Mouse (Mus musculus) heart, postnatal 14 days (tissue): ENCODE data around the gene Tifab. TPM values are rescaled to one million over a fixed set of nuclear protein-coding genes. Genes with fewer than 3 reads are reported as not detected.
"Not testable (repeated sequence)": the region's sequence is repeated elsewhere in the genome, so short reads cannot be mapped to it uniquely, and the experiment has no call there.

Experiments
- DNase-seq, 2 experiments: peaks; one replicate each; pipeline ENCODE4 v3.0.0; 2021 to 2022
- intact Hi-C: fragments of 180-260 bp; cut with DNase I; formaldehyde crosslinking; loops from one replicate; pipeline ENCODE4 v1.15.1; 2025
- long read RNA-seq, 2 experiments: library from polyadenylated mRNA; stranded (forward); transcript quantifications; one replicate each; pipeline ENCODE4 v2.0.0; 2021
- total RNA-seq, 2 experiments: library from RNA; stranded (reverse); gene quantifications; 2 replicates each; pipeline ENCODE4 v1.2.3; 2021

Gene Tifab
- total RNA-seq, result 1 to 10 TPM; 1.3 TPM
- long read RNA-seq, experiment 1, result 0 reads
- long read RNA-seq, experiment 2, partial matches to known transcripts, result 0 of 1 reads
- long read RNA-seq, experiment 2, other reads (novel, unspliced or antisense), result 0 of 1 reads

GRCm38 (mm10) chr13:56178416-56179035, at the start of gene Tifab:
TSS of gene Tifab (minus strand) at chr13:56178885.
- intact Hi-C loops, result no loop called here

GRCm38 (mm10) chr13:56226175-56226954, 47.7 kb upstream of the Tifab start:
- no peak for DNase-seq
- intact Hi-C loops, result no loop called here

More at GRCm38 (mm10) chr13:56178416-56179035, at the start of gene Tifab:
- no peak for DNase-seq

DNA sequence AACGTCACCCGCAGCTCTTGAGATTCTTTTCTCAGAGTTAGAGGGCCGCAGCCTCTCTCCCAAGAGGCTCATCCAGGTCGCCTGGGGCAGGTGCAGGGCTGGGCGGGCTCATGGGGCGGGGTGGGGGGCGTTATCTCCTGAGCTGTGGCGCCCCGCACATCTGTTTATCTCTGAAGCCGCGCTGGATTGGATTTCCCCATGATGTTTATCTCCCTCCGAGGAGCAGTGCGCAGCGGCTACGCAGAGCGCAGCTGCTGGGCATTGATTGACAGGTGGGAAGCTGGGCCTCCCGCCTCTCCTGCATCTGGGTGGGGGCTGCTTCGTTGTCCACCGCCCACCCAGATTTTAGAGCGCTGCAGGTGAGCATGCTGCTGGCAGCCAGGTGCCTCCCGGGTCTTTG, 44.9 kb upstream of the Tifab start:
- DNase-seq, result no peak
- intact Hi-C loops, result no loop called here

- intact Hi-C loops, result no loop called here
These were observed 44.2 kb upstream of the Tifab start for GRCm38 (mm10) chr13:56222849-56223246.

GRCm38 (mm10) chr13:56221995-56222848, 43.5 kb upstream of the Tifab start:
- DNase-seq, result peak in 1 of 2 experiments; percentile 21
- intact Hi-C loops, result no loop called here

More at GRCm38 (mm10) chr13:56222849-56223246, 44.2 kb upstream of the Tifab start:
- DNase-seq, result no peak

GRCm38 (mm10) chr13:56221129-56221910, 42.6 kb upstream of the Tifab start:
- no peak for DNase-seq
- intact Hi-C loops, result no loop called here

DNA sequence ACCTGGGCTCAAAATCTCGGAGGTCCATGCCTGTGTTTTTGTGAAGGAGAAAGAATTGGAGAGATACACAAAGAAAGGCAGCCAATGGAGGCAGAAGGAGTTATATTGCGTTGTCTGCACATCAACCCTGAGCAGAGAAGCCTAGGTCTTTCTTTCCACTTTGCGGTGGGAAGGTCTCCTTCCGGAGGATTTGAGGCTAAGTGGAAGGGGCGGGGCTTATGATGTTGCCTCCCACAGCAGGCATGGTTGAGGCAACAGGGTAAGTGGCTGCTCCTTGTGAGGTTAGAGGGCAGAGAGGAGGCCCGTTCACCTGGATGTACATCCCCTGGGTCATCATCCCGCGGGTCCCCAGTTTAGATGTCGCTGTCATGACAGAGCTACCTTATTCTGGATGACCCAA, 40.6 kb upstream of the Tifab start:
- no peak for DNase-seq
- intact Hi-C loops, result no loop called here

DNA sequence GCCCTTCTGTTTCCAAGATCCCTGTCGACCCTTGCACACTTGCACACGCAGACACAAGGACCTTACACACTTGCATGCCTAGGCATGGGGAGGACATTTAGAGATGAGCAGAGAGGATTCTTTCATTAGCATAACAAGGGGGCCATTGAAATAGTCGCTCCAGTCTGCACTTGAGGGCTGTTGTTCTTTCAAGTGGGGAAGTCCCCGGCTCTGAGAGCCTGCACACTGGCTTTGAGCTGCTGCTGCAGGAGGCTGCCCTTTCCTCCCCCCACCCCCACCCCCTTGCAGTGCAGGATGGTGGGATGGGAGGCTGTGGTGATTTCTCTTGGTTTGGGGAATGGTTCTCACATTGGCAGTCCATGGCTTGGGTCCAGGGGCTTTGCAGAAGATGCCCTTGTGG, 37.4 kb upstream of the Tifab start:
- intact Hi-C loops, result no loop called here
- DNase-seq, result no peak

- intact Hi-C loops, result no loop called here
These were observed 35.9 kb upstream of the Tifab start for GRCm38 (mm10) chr13:56214633-56215032.

DNA sequence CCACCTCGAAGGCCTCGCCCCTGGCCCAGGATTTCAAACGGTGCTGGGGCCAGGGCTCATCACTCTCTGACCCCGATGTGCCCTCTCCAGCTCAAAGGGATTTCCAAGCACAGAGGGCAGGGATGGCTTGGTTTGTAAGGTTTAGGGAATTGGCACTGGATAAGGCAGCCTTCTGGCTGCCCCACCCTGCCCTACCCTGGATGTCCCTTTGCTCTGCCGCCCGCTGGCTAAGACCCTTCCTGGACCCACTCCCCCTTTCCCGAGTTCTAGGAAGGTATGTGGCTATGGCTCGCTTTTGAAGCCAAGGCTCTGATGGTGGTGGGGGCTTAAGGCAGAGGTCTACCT, 30.4 kb upstream of the Tifab start:
- no peak for DNase-seq
- intact Hi-C loops, result no loop called here

More at GRCm38 (mm10) chr13:56214633-56215032, 35.9 kb upstream of the Tifab start:
- no peak for DNase-seq

DNA sequence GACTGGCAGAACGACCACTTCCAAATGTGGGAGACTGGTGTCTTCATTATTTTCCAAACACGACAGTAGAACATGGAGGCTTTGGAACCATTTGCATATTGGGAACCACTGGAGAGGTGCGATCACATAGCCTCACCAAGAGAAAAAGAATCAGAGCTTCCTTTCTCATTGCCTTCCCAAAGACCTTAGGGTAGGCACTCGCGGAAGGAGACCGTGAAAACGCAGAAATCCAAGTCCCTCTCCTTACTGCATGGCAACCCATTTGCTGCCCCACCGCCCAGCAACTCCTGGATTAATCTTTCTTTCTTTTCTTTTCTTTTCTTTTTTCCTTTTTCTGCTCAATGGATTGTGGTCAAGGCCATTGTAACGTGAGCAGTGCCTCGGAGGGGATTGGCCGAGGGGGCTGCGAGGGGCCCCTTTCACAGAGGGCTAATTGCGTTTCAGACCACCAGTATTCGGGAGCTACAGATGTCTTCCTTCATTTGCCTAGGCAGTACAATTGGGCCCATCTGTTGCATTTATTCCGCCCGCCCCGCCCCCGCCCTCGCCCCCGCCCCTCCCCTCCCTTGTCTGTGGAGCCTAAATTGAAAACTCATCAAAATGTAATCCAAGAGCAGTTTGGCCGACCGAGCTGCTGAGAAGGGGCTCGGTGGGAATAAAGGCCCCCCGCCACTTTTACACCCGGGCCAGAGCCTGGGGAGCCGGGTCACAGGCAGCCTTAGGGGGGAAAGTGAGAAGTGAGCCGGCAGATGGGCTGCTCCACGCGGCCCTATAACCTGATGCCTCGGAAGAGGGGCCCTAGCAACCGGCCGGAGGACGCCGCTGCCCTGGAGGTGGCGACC, 29.8 kb upstream of the Tifab start:
- DNase-seq, result no peak
- intact Hi-C loops, result no loop called here

GRCm38 (mm10) chr13:56199506-56199905, 20.8 kb upstream of the Tifab start:
- intact Hi-C loops, result no loop called here
- no peak for DNase-seq

- DNase-seq, result peak; percentile 91 to 94
- intact Hi-C loops, result loop anchor here (1.0 to 2.0 kb wide), 2 partner anchors 69 to 225 kb away; no protein-coding TSS in a partner anchor
These were observed 19.0 kb upstream of the Tifab start for GRCm38 (mm10) chr13:56197473-56198266.

GRCm38 (mm10) chr13:56197031-56197430, 18.3 kb upstream of the Tifab start:
- intact Hi-C loops, result loop anchor here (1.0 to 2.0 kb wide), 2 partner anchors 69 to 226 kb away; no protein-coding TSS in a partner anchor
- no peak for DNase-seq

DNA sequence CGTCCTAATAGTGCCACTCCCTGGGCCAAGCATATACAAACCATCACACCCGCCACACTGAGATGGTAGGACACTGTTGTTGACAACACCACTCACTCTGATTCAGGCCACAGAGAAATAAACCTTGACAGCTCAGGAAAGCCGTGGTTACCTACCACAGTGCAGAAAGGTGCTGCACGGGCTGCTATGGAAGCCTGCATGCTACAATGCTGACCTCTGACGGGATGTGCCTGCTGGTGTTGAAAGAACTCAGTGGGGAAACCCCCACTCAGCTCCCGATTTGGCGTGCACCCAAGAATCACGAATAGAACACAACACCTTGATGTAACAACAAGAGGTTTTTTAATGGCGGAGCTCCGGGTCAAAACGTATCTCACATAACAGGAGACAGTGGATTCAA, 17.1 kb upstream of the Tifab start:
- not testable (repeated sequence) for DNase-seq
- intact Hi-C loops, result loop anchor here (2.0 kb wide), 1 partner anchor 227 kb away; no protein-coding TSS in a partner anchor

DNA sequence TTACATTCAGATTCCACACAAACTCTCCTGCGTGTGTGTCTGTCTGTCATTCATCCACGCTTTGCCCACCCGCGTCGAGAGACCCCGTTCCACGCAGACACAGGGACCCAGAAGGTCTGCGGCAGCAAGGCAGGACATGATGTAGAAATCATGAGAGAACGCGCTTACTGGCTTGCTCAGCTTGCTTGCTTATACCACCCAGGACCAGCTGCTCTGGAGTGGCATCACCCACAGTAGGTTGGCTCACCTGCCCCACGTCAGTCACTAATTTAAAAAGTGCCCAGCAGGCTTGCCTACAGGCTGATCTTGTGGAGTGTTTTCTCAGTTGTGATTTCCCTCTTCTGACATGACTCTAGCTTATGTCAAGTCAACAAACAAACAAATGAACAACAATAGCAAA, 15.5 kb upstream of the Tifab start:
- DNase-seq, intact Hi-C loops: not testable (repeated sequence)

GRCm38 (mm10) chr13:56191225-56191624, 12.5 kb upstream of the Tifab start:
- intact Hi-C loops, result no loop called here

DNA sequence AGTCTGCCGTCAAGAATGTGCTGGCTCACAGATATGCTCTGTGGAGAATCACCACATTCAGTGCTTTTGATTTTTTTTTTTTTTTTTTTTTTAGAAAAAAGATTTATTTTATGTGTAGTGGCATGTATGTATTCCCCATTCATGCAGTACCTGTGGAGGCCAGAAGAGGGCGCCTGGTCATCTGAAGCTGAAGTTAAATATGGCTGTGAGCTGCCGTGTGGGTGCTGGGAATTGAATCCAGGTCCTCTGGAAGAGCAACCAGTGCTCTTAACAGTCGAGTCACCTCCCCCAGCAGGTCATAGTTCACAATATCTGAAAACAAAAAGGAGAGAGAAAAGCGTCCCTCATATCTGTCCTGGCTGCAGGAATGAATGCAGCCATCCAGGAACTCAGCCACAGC, 11.0 kb upstream of the Tifab start:
- intact Hi-C loops, result no loop called here
- no peak for DNase-seq

More at GRCm38 (mm10) chr13:56191225-56191624, 12.5 kb upstream of the Tifab start:
- DNase-seq, result peak; percentile 55 to 73
